Mouse (Mus musculus): ENCODE results near the gene Ttc28. TPM values are rescaled to one million over a fixed set of nuclear protein-coding genes. Genes with fewer than 3 reads are reported as not detected.

Gene Ttc28
- 10 to 100 TPM in 1 of 2 experiments, 1 to 10 TPM in 1; 1.1 to 11.3 TPM for polyA plus RNA-seq (2012; fragmentation: generic; extraction: Trizol)

GRCm38 (mm10) chr5:110879584-110880374 lies at the start of gene Ttc28:
TSS of gene Ttc28 (plus strand) at chr5:110879803.

GRCm38 (mm10) chr5:110839678-110840365 lies 39.8 kb upstream of the Ttc28 start, which contains the start of the genes Hscb and Chek2:
TSS of gene Hscb (minus strand) at chr5:110839777.
TSS of gene Chek2 (plus strand) at chr5:110839979.

GRCm38 (mm10) chr5:111330417-111331098 lies 451.0 kb downstream of the Ttc28 start, which contains the start of gene Pitpnb:
TSS of gene Pitpnb (plus strand) at chr5:111330763.

Other genes starting within 250 kb of the Ttc28 start
- gene Noc4l, start 226.4 kb upstream of the Ttc28 start, polyA plus RNA-seq (2012; fragmentation: generic; extraction: Trizol), result 10 to 100 TPM; 20.7 to 51.2 TPM
- 1 to 10 TPM; 7.6 to 9.1 TPM for gene Ddx51, start 226.4 kb upstream of the Ttc28 start, polyA plus RNA-seq (2012; fragmentation: generic; extraction: Trizol)
- gene Ep400, start 109.1 kb upstream of the Ttc28 start, polyA plus RNA-seq (2012; fragmentation: generic; extraction: Trizol), result 10 to 100 TPM in 1 of 2 experiments, 1 to 10 TPM in 1; 2.8 to 21.7 TPM
- 10 to 100 TPM; 18.5 to 29.9 TPM for gene Pus1, start 99.1 kb upstream of the Ttc28 start, polyA plus RNA-seq (2012; fragmentation: generic; extraction: Trizol)
- 10 to 100 TPM in 1 of 2 experiments, 1 to 10 TPM in 1; 3.4 to 23.4 TPM for gene Ulk1, start 69.7 kb upstream of the Ttc28 start, polyA plus RNA-seq (2012; fragmentation: generic; extraction: Trizol)
- gene Hscb, start 40.0 kb upstream of the Ttc28 start, polyA plus RNA-seq (2012; fragmentation: generic; extraction: Trizol), result 10 to 100 TPM in 1 of 2 experiments, 1 to 10 TPM in 1; 6.4 to 31.9 TPM
- gene Chek2, start 39.8 kb upstream of the Ttc28 start, polyA plus RNA-seq (2012; fragmentation: generic; extraction: Trizol), result 1 to 10 TPM; 1.1 to 8.3 TPM

All from C3H10T1/2 (cell line).